ENCODE assay signal across 11 mouse cellular contexts in genomic region chr11:113008521-113008920, GRCm38 (mm10).
DNase-seq lines count a peak whose midpoint lies in the region.
"Had no signal": no experiment of that assay in that cellular context is flagged by ENCODE, and none has a peak within 500 bp of the region (broad histone marks: within the 10 kb centered on the region; RNA-seq: fewer than 3 reads in every experiment).

No protein-coding gene starts in this region.

- intact Hi-C loops in heart, postnatal 25 days (cut with DNase I): no loop called here

- peak; percentile 19 for DNase-seq in heart, postnatal 4 days
- DNase-seq in heart, postnatal 25 days (ENCODE audit: low spot score): no peak
- peak; percentile 44 for DNase-seq in ovary, adult 18-20 months (ENCODE audit: low spot score)
- no peak for DNase-seq in ovary, postnatal 14 days (ENCODE audit: low spot score)
- peak; percentile 37 for DNase-seq in adrenal gland, postnatal 25 days
- DNase-seq in kidney, postnatal 36 days: peak; percentile 71 to 76
- DNase-seq in retina, embryonic 14.5 days (ENCODE audit: low spot score): no peak
- DNase-seq in layer of hippocampus, postnatal 25 days (ENCODE audit: extremely low spot score in 1 of 2, low spot score in 1 of 2): no peak
- DNase-seq: forebrain, postnatal 0 days; retina, postnatal 1 day; thymus, postnatal 36 days had no signal

Comparison
In these comparisons a context has a peak if more than half of its experiments do, and no peak if none do; other contexts are left out.
1. DNase-seq: peak in heart, postnatal 4 days (single experiment), ovary, adult 18-20 months (single experiment), adrenal gland, postnatal 25 days (single experiment) and kidney, postnatal 36 days (2 of 2); none in heart, postnatal 25 days (single experiment), ovary, postnatal 14 days (single experiment), retina, embryonic 14.5 days (single experiment) and layer of hippocampus, postnatal 25 days (0 of 2).